Mouse (Mus musculus) embryonic facial prominence, embryonic 12.5 days (tissue): ENCODE measurements around the gene AC109138.7. TPM values are rescaled to one million over a fixed set of nuclear protein-coding genes. Genes with fewer than 3 reads are reported as not detected.
A peak's percentile ranks its signal among the peaks of the same experiment; 100 is the strongest.
"Not testable (repeated sequence)": the region's sequence is repeated elsewhere in the genome, so short reads cannot be mapped to it uniquely, and the experiment has no call there.

Experiments
- ATAC-seq: fragments of 200-750 bp; cut with Nextera tagmentation; 2 replicates; pipeline ENCODE4 v1.8.0; 2017; ENCODE audit not compliant: insufficient number of reproducible peaks, insufficient read depth, low FRiP score, low TSS enrichment
- H3K27ac ChIP-seq: fragments of 300-500 bp; sonication (generic); 2 replicates; pipeline ENCODE4 v1.5.1; 2016; ENCODE audit warnings: mild to moderate bottlenecking
- H3K27me3 ChIP-seq: fragments of 300-500 bp; sonication (generic); 2 replicates; pipeline ENCODE4 v1.6.1; 2016; ENCODE audit warnings: mild to moderate bottlenecking, moderate library complexity
- H3K36me3 ChIP-seq: fragments of 300-500 bp; sonication (generic); 2 replicates; pipeline ENCODE4 v1.6.1; 2016; ENCODE audit warnings: mild to moderate bottlenecking
- H3K4me1 ChIP-seq: fragments of 300-500 bp; sonication (generic); 2 replicates; pipeline ENCODE4 v1.6.1; 2016
- H3K4me2 ChIP-seq: fragments of 300-500 bp; sonication (generic); replicated peaks from 2 replicates; pipeline ENCODE4 v1.6.1; 2016; ENCODE audit warnings: mild to moderate bottlenecking, moderate library complexity
- H3K4me3 ChIP-seq: fragments of 300-500 bp; sonication (generic); 2 replicates; pipeline ENCODE4 v1.5.1; 2016; ENCODE audit warnings: mild to moderate bottlenecking
- H3K9ac ChIP-seq: fragments of 300-500 bp; sonication (generic); 2 replicates; pipeline ENCODE4 v1.6.1; 2016; ENCODE audit warnings: mild to moderate bottlenecking, moderate library complexity
- H3K9me3 ChIP-seq: fragments of 300-500 bp; sonication (generic); 2 replicates; pipeline ENCODE4 v1.6.1; 2016; ENCODE audit warnings: mild to moderate bottlenecking, moderate library complexity
- WGBS: fragments of 180-500 bp; shearing (Covaris S2); methylation state at CpG from one replicate; pipeline ENCODE4 v1.1.7; 2016; 5-methylcytosine and 5-hydroxymethylcytosine counted together
- polyA plus RNA-seq: library from polyadenylated mRNA; unstranded; fragments of >200 nt; fragmentation: Nextera tagmentation; extraction: Ambion mirVana; gene quantifications from 2 replicates; pipeline ENCODE4 v1.2.1, GENCODE M21; 2016

AC109138.7 gene
- polyA plus RNA-seq, 1 experiment from 2014 or later: not detected

DNA sequence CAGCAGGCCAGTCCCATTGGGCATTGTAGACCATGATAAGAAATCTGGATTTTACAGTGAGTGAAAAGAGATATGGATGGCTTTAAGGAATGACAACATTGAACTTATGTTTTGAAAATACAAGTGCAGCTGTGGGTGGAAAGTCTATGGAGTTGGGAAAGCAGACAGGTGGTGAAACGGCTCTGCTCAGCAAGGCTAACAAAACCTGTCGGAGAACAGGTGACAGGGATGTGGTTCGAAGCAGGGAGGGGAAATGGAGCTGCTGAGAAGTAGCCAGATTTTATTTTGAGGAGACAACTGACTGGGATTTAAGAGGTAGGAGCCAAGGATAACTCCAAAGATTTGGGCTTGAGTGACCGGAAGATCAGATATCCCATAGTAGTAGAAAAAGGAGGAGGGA, 20.4 kb downstream of the AC109138.7 start:
- Histone ChIP-seq H3K4me2 (no peak overlapping the region), H3K4me1 (peaks cover 15% of the 10 kb centered on the region), H3K27me3 (peaks cover under 1% of the 10 kb centered on the region), H3K36me3 (no peaks in the 10 kb centered on the region), H3K27ac (no peak overlapping the region), H3K4me3 (no peak overlapping the region), H3K9ac (no peak overlapping the region), H3K9me3 (no peaks in the 10 kb centered on the region)
- 73% methylated on average over 4 of the region's 4 CpGs for WGBS
- no peak for ATAC-seq

DNA sequence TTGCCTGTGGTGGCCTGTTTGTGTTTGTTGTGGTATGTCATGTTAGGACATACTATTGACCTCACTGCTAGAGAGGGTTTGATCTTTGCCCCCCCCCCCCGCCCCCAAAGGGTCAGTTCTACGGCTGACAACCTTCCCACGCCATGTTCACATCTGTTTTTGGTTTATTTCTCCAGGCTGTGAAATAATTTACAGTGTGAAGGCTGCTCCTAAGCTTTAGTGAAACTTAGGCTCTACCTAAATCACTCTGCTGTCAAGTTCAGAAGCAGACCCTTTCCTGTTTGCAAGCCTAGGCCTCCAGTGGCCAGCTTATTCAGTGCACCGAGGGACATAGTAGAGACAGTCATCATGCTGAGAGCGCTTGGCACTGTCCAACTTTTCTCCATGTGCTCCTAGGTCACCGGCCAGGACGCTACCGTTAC, 26.1 kb downstream of the AC109138.7 start:
- 46% methylated on average over 8 of the region's 8 CpGs for WGBS
- H3K4me3 ChIP-seq: no peak overlapping the region
- H3K4me2 ChIP-seq: no peak overlapping the region
- no peaks in the 10 kb centered on the region for H3K9me3 ChIP-seq
- no peak overlapping the region for H3K9ac ChIP-seq
- no peaks in the 10 kb centered on the region for H3K36me3 ChIP-seq
- peaks cover 5% of the 10 kb centered on the region; the same call in 1 of the 2 replicates for H3K4me1 ChIP-seq
- H3K27ac ChIP-seq: no peak overlapping the region
- no peak for ATAC-seq
- H3K27me3 ChIP-seq: no peaks in the 10 kb centered on the region

DNA sequence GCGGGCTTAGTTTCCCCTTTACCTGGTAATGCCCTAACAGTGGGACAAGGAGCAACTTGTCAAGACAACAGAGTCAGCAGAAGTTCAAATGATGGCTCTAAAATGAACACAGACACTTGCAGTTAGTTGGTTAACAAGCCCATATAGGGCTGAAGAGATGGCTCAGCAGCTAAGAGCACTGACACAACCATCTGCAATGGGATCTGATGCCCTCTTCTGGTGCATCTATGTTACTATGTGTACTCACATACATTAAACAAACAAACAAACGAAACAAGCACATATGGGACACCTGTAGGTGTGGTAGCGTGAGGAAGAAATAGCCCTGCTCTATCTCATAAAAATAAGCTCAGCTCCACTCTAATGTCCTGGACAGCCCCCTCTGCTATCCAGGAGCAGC, 28.3 kb downstream of the AC109138.7 start:
- WGBS: 63% methylated on average over 3 of the region's 3 CpGs
- Histone ChIP-seq H3K9ac (no peak overlapping the region), H3K27ac (no peak overlapping the region), H3K4me3 (no peak overlapping the region), H3K4me2 (no peak overlapping the region), H3K27me3 (no peaks in the 10 kb centered on the region), H3K36me3 (no peaks in the 10 kb centered on the region), H3K9me3 (no peaks in the 10 kb centered on the region), H3K4me1 (peaks cover 5% of the 10 kb centered on the region; the same call in 1 of the 2 replicates)
- no peak for ATAC-seq

DNA sequence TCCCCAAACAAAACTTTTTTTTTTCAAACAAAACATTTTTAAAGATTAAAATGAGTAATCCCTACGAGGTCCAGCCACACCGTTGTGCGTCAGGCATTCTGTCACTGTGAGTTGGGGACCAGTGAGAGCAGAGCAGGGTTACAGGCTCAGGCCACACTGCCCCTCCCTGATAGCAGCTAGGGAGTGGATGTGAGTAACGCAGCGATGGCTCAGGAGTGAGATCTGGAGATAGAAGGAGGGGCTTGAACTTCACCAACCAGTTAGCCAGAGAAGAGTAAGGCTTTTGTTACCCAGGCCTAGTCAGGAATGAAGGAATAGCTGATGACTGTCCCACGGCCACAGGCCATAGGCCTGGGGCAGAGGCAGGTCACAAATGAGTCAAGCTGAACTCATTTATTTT, 30.6 kb downstream of the AC109138.7 start:
- peaks cover 5% of the 10 kb centered on the region; the same call in 1 of the 2 replicates for H3K4me1 ChIP-seq
- H3K27me3 ChIP-seq: 0 out of 2 replicates have a peak, but pooled peaks cover 3% of the 10 kb centered on the region
- H3K9ac ChIP-seq: no peak overlapping the region
- no peaks in the 10 kb centered on the region for H3K9me3 ChIP-seq
- H3K27ac ChIP-seq: no peak overlapping the region
- H3K4me2 ChIP-seq: no peak overlapping the region
- WGBS: 78% methylated on average over 6 of the region's 6 CpGs
- no peaks in the 10 kb centered on the region for H3K36me3 ChIP-seq
- no peak for ATAC-seq
- H3K4me3 ChIP-seq: no peak overlapping the region

DNA sequence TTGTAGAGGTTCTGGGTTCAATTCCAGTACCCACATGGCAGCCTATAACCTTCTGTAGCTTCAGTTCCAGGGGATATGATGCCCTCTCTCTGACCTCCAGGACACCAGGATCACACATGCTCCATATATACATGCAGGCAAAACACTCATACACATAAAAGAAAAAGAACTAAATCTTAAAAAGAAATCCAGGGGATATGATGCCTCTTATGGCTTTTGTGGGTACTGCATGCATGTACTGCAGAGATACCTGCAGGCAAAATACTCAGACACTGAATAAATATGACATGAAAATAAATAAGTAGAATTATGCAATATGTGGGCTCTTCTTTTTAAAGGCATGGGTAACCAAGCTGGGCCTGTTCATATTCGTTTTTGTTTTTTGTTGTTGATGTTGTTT, 32.9 kb downstream of the AC109138.7 start:
- Histone ChIP-seq H3K4me1 (no peaks in the 10 kb centered on the region), H3K4me2 (no peak overlapping the region), H3K27ac (no peak overlapping the region), H3K27me3 (0 out of 2 replicates have a peak, but pooled peaks cover 3% of the 10 kb centered on the region), H3K4me3 (no peak overlapping the region), H3K9ac (no peak overlapping the region), H3K9me3 (no peaks in the 10 kb centered on the region), H3K36me3 (no peaks in the 10 kb centered on the region)
- ATAC-seq: no peak
- 55% methylated on average over 1 of the region's 1 CpGs for WGBS

DNA sequence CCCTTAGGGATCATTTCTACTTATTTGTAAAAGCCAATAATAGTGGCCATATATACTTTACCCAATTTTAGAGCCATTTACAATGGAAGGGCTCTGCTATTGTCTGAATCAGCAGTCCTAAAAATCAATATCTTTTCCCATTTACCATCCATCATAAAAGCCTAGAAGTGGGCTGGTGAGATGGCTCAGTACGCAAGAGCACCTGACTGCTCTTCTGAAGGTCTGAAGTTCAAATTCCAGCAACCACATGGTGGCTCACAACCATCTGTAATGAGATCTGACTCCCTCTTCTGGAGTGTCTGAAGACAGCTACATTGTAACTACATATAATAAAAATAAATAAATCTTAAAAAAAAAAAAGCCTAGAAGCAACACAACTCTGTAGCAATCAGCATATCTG, 34.5 kb downstream of the AC109138.7 start:
- not testable (repeated sequence) for ATAC-seq, H3K4me1 ChIP-seq, H3K9ac ChIP-seq, H3K36me3 ChIP-seq, H3K4me2 ChIP-seq, H3K27me3 ChIP-seq, H3K27ac ChIP-seq, H3K4me3 ChIP-seq, H3K9me3 ChIP-seq
- WGBS: 62% methylated on average over 1 of the region's 1 CpGs

DNA sequence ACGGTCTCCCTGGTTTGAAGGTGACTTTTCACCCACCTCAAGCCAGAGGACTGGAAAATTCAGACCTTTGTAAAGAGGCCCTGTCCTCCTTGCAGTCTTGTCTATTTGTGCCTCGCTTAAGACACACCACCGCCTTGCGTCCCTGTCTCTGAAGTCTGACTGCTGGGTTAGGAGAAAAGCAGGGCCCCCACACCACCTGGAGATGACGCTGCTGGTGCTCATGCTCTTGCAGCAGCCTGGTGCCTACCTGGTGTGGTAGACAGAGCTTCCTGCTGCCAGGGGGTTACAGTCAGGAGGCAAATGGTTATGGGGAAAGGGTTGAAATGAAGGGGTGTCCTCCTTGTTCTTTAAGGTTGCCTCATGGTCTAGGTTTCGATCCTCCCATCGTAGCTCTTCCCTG, 40.1 kb downstream of the AC109138.7 start:
- 86% methylated on average over 7 of the region's 7 CpGs for WGBS
- Histone ChIP-seq H3K27ac (no peak overlapping the region), H3K4me3 (no peak overlapping the region), H3K4me1 (no peaks in the 10 kb centered on the region), H3K36me3 (no peaks in the 10 kb centered on the region), H3K27me3 (no peaks in the 10 kb centered on the region), H3K9ac (no peak overlapping the region), H3K9me3 (no peaks in the 10 kb centered on the region), H3K4me2 (no peak overlapping the region)
- ATAC-seq: no peak

DNA sequence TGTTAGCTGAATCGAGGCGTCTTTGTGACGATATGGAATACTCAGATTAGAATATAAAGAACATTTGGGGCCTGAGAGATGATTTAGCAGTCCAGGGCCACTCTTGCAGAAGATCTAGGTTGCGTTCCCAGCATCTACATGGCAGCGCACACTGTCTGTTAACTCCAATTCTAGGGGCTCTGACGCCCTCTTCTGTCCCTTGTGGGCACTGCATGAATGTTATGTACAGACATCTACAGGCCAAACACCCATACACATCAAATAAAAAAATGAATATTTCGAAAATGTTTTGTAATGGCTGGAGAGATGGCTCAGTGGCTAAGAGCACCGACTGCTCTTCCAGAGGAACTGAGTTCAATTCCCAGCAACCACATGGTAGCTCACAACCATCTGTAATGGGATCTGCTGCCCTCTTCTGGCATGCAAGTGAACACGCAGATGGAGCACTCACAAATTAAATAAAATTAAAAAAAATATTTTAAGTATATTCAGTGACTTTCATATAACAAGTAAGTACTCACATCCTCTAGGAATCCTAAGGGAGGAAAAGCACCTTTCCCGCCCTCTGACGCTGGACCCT, 41.5 kb downstream of the AC109138.7 start:
- no peak overlapping the region for H3K9ac ChIP-seq
- no peaks in the 10 kb centered on the region for H3K4me1 ChIP-seq
- no peaks in the 10 kb centered on the region for H3K27me3 ChIP-seq
- H3K27ac ChIP-seq: no peak overlapping the region
- no peaks in the 10 kb centered on the region for H3K9me3 ChIP-seq
- H3K4me2 ChIP-seq: no peak overlapping the region
- no peak for ATAC-seq
- no peaks in the 10 kb centered on the region for H3K36me3 ChIP-seq
- H3K4me3 ChIP-seq: no peak overlapping the region
- 67% methylated on average over 11 of the region's 11 CpGs for WGBS

DNA sequence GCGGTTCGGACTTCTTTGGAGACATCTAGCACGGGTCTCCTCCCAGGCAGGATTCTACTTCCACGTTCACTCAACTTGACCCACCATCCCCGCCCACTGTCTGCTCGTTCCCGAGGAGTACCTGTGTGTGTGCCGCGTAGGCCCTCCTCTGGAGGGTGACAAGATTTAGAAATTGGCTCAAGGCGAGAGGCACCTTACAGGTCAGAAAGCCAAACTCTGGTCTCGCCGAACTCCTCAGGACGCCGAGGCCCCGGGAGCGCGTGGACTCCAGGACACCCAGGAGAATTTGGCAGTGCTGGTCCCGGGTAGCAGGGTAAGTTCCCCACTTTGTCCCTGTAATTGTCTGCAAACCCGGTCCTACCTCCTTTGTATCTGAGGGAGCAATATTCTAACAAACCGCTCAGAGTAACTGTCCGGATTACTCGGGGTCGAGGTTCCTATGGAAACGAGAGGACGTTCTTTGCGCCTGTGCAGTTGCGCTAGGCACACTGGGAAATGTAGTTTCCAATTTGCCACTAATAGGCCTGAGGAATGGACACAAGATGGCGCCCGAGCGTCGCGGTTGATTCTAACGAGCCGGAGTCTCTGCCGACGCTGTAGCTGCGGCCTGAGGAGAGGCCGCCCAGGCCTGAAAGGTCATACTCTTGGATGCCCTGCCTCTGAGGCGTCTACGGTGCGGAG, 43.2 kb downstream of the AC109138.7 start:
- Histone ChIP-seq H3K9me3 (no peaks in the 10 kb centered on the region), H3K4me1 (no peaks in the 10 kb centered on the region), H3K9ac (peak overlapping the region; percentile 52), H3K27me3 (no peaks in the 10 kb centered on the region), H3K27ac (no peak overlapping the region), H3K4me2 (peak overlapping the region; percentile 81), H3K36me3 (no peaks in the 10 kb centered on the region), H3K4me3 (peak overlapping the region; percentile 58)
- peak; percentile 85 for ATAC-seq
- WGBS: under 1% methylated on average over 41 of the region's 41 CpGs

DNA sequence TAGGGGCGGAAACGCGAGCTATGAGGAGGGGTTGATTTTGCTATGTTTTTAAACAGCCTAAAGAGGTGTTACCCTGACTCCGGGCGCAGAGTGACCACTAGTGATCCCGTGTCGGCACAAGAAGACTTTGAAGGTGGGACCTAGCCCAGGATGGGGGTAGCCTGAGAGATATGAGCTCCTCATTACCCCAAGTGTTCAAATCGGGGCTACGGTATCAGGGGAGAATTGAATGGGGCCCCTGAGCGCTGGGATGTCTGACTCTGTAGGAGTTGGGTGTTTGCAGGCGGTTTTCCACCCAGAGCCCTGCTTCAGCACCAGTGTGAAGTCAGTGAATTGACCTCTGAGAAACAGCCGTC, 43.7 kb downstream of the AC109138.7 start:
- peak overlapping the region; percentile 35; the same call in 1 of the 2 replicates for H3K9ac ChIP-seq
- H3K4me2 ChIP-seq: peak overlapping the region; percentile 81
- no peaks in the 10 kb centered on the region for H3K9me3 ChIP-seq
- no peak overlapping the region for H3K27ac ChIP-seq
- H3K4me3 ChIP-seq: peak overlapping the region; percentile 58
- H3K27me3 ChIP-seq: no peaks in the 10 kb centered on the region
- ATAC-seq: no peak; the same call in 1 of the 2 replicates
- 17% methylated on average over 12 of the region's 12 CpGs for WGBS
- no peaks in the 10 kb centered on the region for H3K4me1 ChIP-seq
- no peaks in the 10 kb centered on the region for H3K36me3 ChIP-seq

DNA sequence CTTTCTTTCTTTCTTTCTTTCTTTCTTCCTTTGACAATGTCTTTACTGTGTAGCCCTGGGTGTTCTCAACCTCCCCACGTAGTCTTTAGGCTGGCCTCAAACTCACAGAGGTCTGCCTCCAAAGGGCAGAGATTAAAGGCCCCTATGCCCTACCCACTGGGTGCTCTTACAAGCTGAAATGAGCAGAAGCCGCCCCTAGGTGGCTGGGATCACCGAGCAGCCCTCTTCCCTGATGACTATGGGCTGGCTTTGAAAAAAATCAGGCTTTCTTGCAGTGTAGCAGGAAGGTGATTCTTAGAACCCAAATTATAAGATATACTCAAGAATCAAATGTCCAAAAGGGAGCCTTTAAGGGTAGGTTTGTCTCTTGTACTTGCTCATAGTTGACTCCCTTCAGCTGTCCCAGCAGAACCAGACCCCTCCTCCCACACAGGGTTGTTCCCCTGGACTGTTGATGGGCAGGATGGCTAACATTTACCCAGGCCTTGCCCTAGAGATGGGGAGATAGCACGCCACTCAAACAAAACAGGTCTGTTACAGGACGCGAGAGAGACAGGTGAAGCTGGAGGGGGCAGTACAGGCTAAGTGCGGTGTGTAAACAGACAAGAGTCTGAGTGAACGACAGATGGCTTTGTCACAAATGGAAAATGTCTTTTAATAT, 47.0 kb downstream of the AC109138.7 start:
- H3K9ac ChIP-seq: no peak overlapping the region
- no peaks in the 10 kb centered on the region for H3K9me3 ChIP-seq
- H3K4me1 ChIP-seq: no peaks in the 10 kb centered on the region
- no peak overlapping the region for H3K4me2 ChIP-seq
- no peak overlapping the region for H3K27ac ChIP-seq
- no peaks in the 10 kb centered on the region for H3K27me3 ChIP-seq
- 47% methylated on average over 8 of the region's 8 CpGs for WGBS
- H3K4me3 ChIP-seq: no peak overlapping the region
- no peaks in the 10 kb centered on the region for H3K36me3 ChIP-seq
- no peak for ATAC-seq

DNA sequence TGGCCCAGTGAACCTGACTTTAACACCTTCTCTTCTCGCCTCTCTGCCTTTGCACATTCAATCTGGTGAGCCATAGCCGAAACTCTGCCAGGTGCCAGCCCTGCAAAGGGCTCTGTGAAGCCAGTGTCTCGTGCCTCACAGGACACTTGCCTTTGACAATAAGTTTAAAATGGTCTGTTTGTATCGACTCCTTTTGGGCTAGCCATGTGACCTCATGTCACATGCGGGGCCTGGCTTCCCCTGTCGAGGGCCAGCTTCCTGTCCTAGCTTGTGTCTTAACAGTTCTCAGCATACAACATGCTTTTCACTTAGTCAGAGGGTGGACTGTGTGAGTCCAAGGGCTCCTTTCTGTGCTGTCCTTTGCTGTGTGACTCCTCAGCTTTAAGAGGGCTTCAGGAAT, 48.6 kb downstream of the AC109138.7 start:
- 76% methylated on average over 6 of the region's 6 CpGs for WGBS
- H3K27ac ChIP-seq: no peak overlapping the region
- H3K9me3 ChIP-seq: no peaks in the 10 kb centered on the region
- H3K4me2 ChIP-seq: no peak overlapping the region
- ATAC-seq: no peak
- no peaks in the 10 kb centered on the region for H3K4me1 ChIP-seq
- peaks cover 6% of the 10 kb centered on the region; the same call in 1 of the 2 replicates for H3K27me3 ChIP-seq
- H3K4me3 ChIP-seq: no peak overlapping the region
- no peaks in the 10 kb centered on the region for H3K36me3 ChIP-seq
- no peak overlapping the region for H3K9ac ChIP-seq
